Mouse (Mus musculus): Measurements from ENCODE around the gene Htt.

Gene Htt

GRCm38 (mm10) chr5:34922531-34922930 is 161.0 kb downstream of the Htt start:
- in situ Hi-C loops (cut with MboI; ENCODE audit: low pct_unique_long_range_greater_than_20kb in 1 of 2, low sequenced_read_pairs in 2 of 2, unreplicated experiment in 1 of 2), result no loop called here

- in situ Hi-C loops (cut with MboI; ENCODE audit: low pct_unique_long_range_greater_than_20kb in 1 of 2, low sequenced_read_pairs in 2 of 2, unreplicated experiment in 1 of 2), result no loop called here
Measured at GRCm38 (mm10) chr5:34923920-34924319, 162.4 kb downstream of the Htt start.

- in situ Hi-C loops (cut with MboI; ENCODE audit: low pct_unique_long_range_greater_than_20kb in 1 of 2, low sequenced_read_pairs in 2 of 2, unreplicated experiment in 1 of 2), result no loop called here
Measured at GRCm38 (mm10) chr5:34924519-34924918, 163.0 kb downstream of the Htt start.

- in situ Hi-C loops (cut with MboI; ENCODE audit: low pct_unique_long_range_greater_than_20kb in 1 of 2, low sequenced_read_pairs in 2 of 2, unreplicated experiment in 1 of 2), result loop anchor here in 1 of 2 experiments (5.0 kb wide), 1 partner anchor 115 kb away; the partner anchor contains the start of gene Hgfac
Measured at GRCm38 (mm10) chr5:34927648-34928047, 166.1 kb downstream of the Htt start.

- in situ Hi-C loops (cut with MboI; ENCODE audit: low pct_unique_long_range_greater_than_20kb in 1 of 2, low sequenced_read_pairs in 2 of 2, unreplicated experiment in 1 of 2), result loop anchor here in 1 of 2 experiments (5.0 kb wide), 1 partner anchor 112 kb away; the partner anchor contains the start of gene Hgfac
Measured at GRCm38 (mm10) chr5:34930151-34930975, 168.8 kb downstream of the Htt start.

GRCm38 (mm10) chr5:34931091-34931490 is 169.6 kb downstream of the Htt start:
- in situ Hi-C loops (cut with MboI; ENCODE audit: low pct_unique_long_range_greater_than_20kb in 1 of 2, low sequenced_read_pairs in 2 of 2, unreplicated experiment in 1 of 2), result loop anchor here in 1 of 2 experiments (5.0 kb wide), 1 partner anchor 111 kb away; the partner anchor contains the start of gene Hgfac

- in situ Hi-C loops (cut with MboI; ENCODE audit: low pct_unique_long_range_greater_than_20kb in 1 of 2, low sequenced_read_pairs in 2 of 2, unreplicated experiment in 1 of 2), result loop anchor here in 1 of 2 experiments (5.0 kb wide), 1 partner anchor 111 kb away; the partner anchor contains the start of gene Hgfac
Measured at GRCm38 (mm10) chr5:34931516-34932457, 170.2 kb downstream of the Htt start.

- in situ Hi-C loops (cut with MboI; ENCODE audit: low pct_unique_long_range_greater_than_20kb in 1 of 2, low sequenced_read_pairs in 2 of 2, unreplicated experiment in 1 of 2), result loop anchor here in 1 of 2 experiments (5.0 kb wide), 1 partner anchor 110 kb away; the partner anchor contains the start of gene Hgfac
Measured at GRCm38 (mm10) chr5:34932458-34932806, 170.9 kb downstream of the Htt start.

- in situ Hi-C loops (cut with MboI; ENCODE audit: low pct_unique_long_range_greater_than_20kb in 1 of 2, low sequenced_read_pairs in 2 of 2, unreplicated experiment in 1 of 2), result loop anchor here in 1 of 2 experiments (5.0 kb wide), 1 partner anchor 109 kb away; the partner anchor contains the start of gene Hgfac
Measured at GRCm38 (mm10) chr5:34933461-34933860, 171.9 kb downstream of the Htt start.

- in situ Hi-C loops (cut with MboI; ENCODE audit: low pct_unique_long_range_greater_than_20kb in 1 of 2, low sequenced_read_pairs in 2 of 2, unreplicated experiment in 1 of 2), result no loop called here
Measured at GRCm38 (mm10) chr5:34941710-34942470, 180.3 kb downstream of the Htt start.

GRCm38 (mm10) chr5:34943428-34943827 is 181.9 kb downstream of the Htt start:
- in situ Hi-C loops (cut with MboI; ENCODE audit: low pct_unique_long_range_greater_than_20kb in 1 of 2, low sequenced_read_pairs in 2 of 2, unreplicated experiment in 1 of 2), result no loop called here

GRCm38 (mm10) chr5:34948861-34949760 is 187.6 kb downstream of the Htt start, which contains the start of gene Rgs12:
TSS of gene Rgs12 (plus strand) at chr5:34949445.
- in situ Hi-C loops (cut with MboI; ENCODE audit: low pct_unique_long_range_greater_than_20kb in 1 of 2, low sequenced_read_pairs in 2 of 2, unreplicated experiment in 1 of 2), result no loop called here

GRCm38 (mm10) chr5:34949769-34950211 is 188.2 kb downstream of the Htt start:
- in situ Hi-C loops (cut with MboI; ENCODE audit: low pct_unique_long_range_greater_than_20kb in 1 of 2, low sequenced_read_pairs in 2 of 2, unreplicated experiment in 1 of 2), result no loop called here

GRCm38 (mm10) chr5:34950486-34951160 is 189.1 kb downstream of the Htt start:
- in situ Hi-C loops (cut with MboI; ENCODE audit: low pct_unique_long_range_greater_than_20kb in 1 of 2, low sequenced_read_pairs in 2 of 2, unreplicated experiment in 1 of 2), result no loop called here

GRCm38 (mm10) chr5:34951161-34951834 is 189.8 kb downstream of the Htt start:
- in situ Hi-C loops (cut with MboI; ENCODE audit: low pct_unique_long_range_greater_than_20kb in 1 of 2, low sequenced_read_pairs in 2 of 2, unreplicated experiment in 1 of 2), result no loop called here

GRCm38 (mm10) chr5:34954508-34954907 is 193.0 kb downstream of the Htt start:
- in situ Hi-C loops (cut with MboI; ENCODE audit: low pct_unique_long_range_greater_than_20kb in 1 of 2, low sequenced_read_pairs in 2 of 2, unreplicated experiment in 1 of 2), result no loop called here
